Comparison of ENCODE assay signal across 27 mouse cellular contexts in the genomic region with DNA sequence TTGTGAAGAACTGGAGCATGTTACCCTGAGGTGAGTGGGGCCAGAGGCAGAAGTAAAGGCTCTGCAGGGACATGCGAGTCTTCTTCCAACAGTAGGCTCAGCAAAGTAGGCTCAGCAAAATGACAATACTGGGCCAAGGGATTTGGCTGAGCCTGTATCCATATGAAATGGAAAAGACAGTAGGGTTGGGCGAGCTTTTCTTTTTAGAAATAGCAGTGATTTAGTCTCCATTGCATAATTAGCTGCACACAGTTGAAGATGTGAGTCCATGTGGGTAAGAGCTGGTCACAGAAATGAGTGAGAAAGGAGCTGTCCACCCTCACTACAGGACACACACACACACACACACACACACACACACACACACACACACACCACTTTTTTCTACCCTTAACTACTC.
DNase-seq lines count a peak whose midpoint lies in the region; ATAC-seq and TF ChIP-seq lines count a peak whose summit lies in the region.
"Had no signal": no experiment of that assay in that cellular context is flagged by ENCODE, and none has a peak within 500 bp of the region (broad histone marks: within the 10 kb centered on the region; RNA-seq: fewer than 3 reads in every experiment).

No protein-coding gene starts in this region.

- H3K9ac ChIP-seq in forebrain, embryonic 13.5 days, result no peak overlapping the region
- H3K9ac ChIP-seq in forebrain, embryonic 16.5 days (replicated peaks; ENCODE audit: low read depth, low read length), result no peak overlapping the region
- H3K9ac ChIP-seq in midbrain, postnatal 0 days (replicated peaks; ENCODE audit: low read length, poor library complexity, severe bottlenecking), result no peak overlapping the region
- H3K9ac ChIP-seq in midbrain, embryonic 16.5 days (ENCODE audit: low read depth, low read length), result no peak overlapping the region
- no peak overlapping the region for H3K9ac ChIP-seq in hindbrain, embryonic 11.5 days (ENCODE audit: low read depth, low read length)
- H3K9ac ChIP-seq: embryonic facial prominence, embryonic 12.5 days; embryonic facial prominence, embryonic 15.5 days; heart, embryonic 12.5 days; heart, embryonic 15.5 days; hindbrain, embryonic 14.5 days had no signal

- WGBS in forebrain, embryonic 13.5 days, result 72% methylated on average over 2 of the region's 2 CpGs
- WGBS in forebrain, embryonic 16.5 days, result 49% methylated on average over 2 of the region's 2 CpGs
- WGBS in midbrain, postnatal 0 days, result 81% methylated on average over 2 of the region's 2 CpGs
- 72% methylated on average over 2 of the region's 2 CpGs for WGBS in midbrain, embryonic 16.5 days
- 66% methylated on average over 2 of the region's 2 CpGs for WGBS in hindbrain, embryonic 11.5 days

- H3K9me3 ChIP-seq in forebrain, embryonic 13.5 days (replicated peaks), result no peaks in the 10 kb centered on the region
- no peaks in the 10 kb centered on the region for H3K9me3 ChIP-seq in forebrain, embryonic 16.5 days (ENCODE audit: control insufficient read depth, low read length)
- no peaks in the 10 kb centered on the region for H3K9me3 ChIP-seq in midbrain, postnatal 0 days (ENCODE audit: low read length)
- no peaks in the 10 kb centered on the region for H3K9me3 ChIP-seq in midbrain, embryonic 16.5 days (replicated peaks; ENCODE audit: control insufficient read depth, low read length, poor library complexity, severe bottlenecking)
- H3K9me3 ChIP-seq in hindbrain, embryonic 11.5 days (ENCODE audit: control insufficient read depth, low read length), result no peaks in the 10 kb centered on the region
- H3K9me3 ChIP-seq: embryonic facial prominence, embryonic 12.5 days; embryonic facial prominence, embryonic 15.5 days; heart, embryonic 12.5 days; heart, embryonic 15.5 days; hindbrain, embryonic 10.5 days had no signal

- H3K4me1 ChIP-seq in forebrain, embryonic 13.5 days, result peaks cover 72% of the 10 kb centered on the region
- H3K4me1 ChIP-seq in forebrain, embryonic 16.5 days (replicated peaks; ENCODE audit: control insufficient read depth, insufficient read depth, low read length), result peaks cover 54% of the 10 kb centered on the region
- H3K4me1 ChIP-seq in midbrain, postnatal 0 days (ENCODE audit: insufficient read depth, low read length), result no peaks in the 10 kb centered on the region
- H3K4me1 ChIP-seq in midbrain, embryonic 16.5 days (ENCODE audit: control insufficient read depth, insufficient read depth, low read length), result peaks cover 16% of the 10 kb centered on the region
- peaks cover 3% of the 10 kb centered on the region for H3K4me1 ChIP-seq in hindbrain, embryonic 11.5 days (replicated peaks; ENCODE audit: control insufficient read depth, insufficient read depth, low read length)

- no peak overlapping the region for H3K27ac ChIP-seq in forebrain, embryonic 13.5 days
- H3K27ac ChIP-seq in forebrain, embryonic 16.5 days (ENCODE audit: low read length), result no peak overlapping the region
- H3K27ac ChIP-seq in midbrain, postnatal 0 days (ENCODE audit: low read depth, low read length), result no peak overlapping the region
- no peak overlapping the region for H3K27ac ChIP-seq in midbrain, embryonic 16.5 days (ENCODE audit: low read length)
- H3K27ac ChIP-seq in hindbrain, embryonic 11.5 days (ENCODE audit: low read depth, low read length), result no peak overlapping the region
- H3K27ac ChIP-seq: embryonic facial prominence, embryonic 12.5 days; embryonic facial prominence, embryonic 15.5 days; heart, embryonic 15.5 days; hindbrain, embryonic 10.5 days; hindbrain, embryonic 14.5 days; hindbrain, postnatal 0 days had no signal

- no peak for TF ChIP-seq CTCF in midbrain, postnatal 0 days (IDR thresholded peaks at IDR 0.05)

- DNase-seq in frontal cortex, postnatal 25 days (ENCODE audit: low spot score in 2 of 2), result no peak
- peak; percentile 24 for DNase-seq in midbrain, postnatal 0 days (ENCODE audit: low spot score)
- DNase-seq in hindbrain, embryonic 11.5 days (ENCODE audit: low spot score), result no peak
- DNase-seq: adrenal gland, adult 2 months; adrenal gland, postnatal 14 days; B cell, adult 2 months; cerebellum, adult 8-10 months; gastrocnemius, postnatal 25 days; heart, adult 18-20 months; heart, postnatal 10 days; heart, postnatal 36 days; kidney, adult 18-20 months had no signal

- H3K27me3 ChIP-seq in forebrain, embryonic 13.5 days, result no peaks in the 10 kb centered on the region
- no peaks in the 10 kb centered on the region for H3K27me3 ChIP-seq in forebrain, embryonic 16.5 days (replicated peaks; ENCODE audit: control insufficient read depth, insufficient read depth, low read length)
- no peaks in the 10 kb centered on the region for H3K27me3 ChIP-seq in midbrain, postnatal 0 days (ENCODE audit: insufficient read depth, low read length)
- H3K27me3 ChIP-seq in midbrain, embryonic 16.5 days (ENCODE audit: control insufficient read depth, insufficient read depth, low read depth, low read length), result no peaks in the 10 kb centered on the region
- H3K27me3 ChIP-seq in hindbrain, embryonic 11.5 days (ENCODE audit: control insufficient read depth, insufficient read depth, low read length), result no peaks in the 10 kb centered on the region
- H3K27me3 ChIP-seq: CH12.LX; embryonic facial prominence, embryonic 12.5 days; embryonic facial prominence, embryonic 15.5 days; heart, embryonic 12.5 days; heart, embryonic 15.5 days had no signal

- no peak overlapping the region for H3K4me3 ChIP-seq in forebrain, embryonic 13.5 days
- H3K4me3 ChIP-seq in forebrain, embryonic 16.5 days (replicated peaks; ENCODE audit: low read length), result no peak overlapping the region
- H3K4me3 ChIP-seq in midbrain, postnatal 0 days (ENCODE audit: low read depth, low read length), result no peak overlapping the region
- H3K4me3 ChIP-seq in midbrain, embryonic 16.5 days (ENCODE audit: low read depth, low read length), result no peak overlapping the region
- no peak overlapping the region for H3K4me3 ChIP-seq in hindbrain, embryonic 11.5 days (ENCODE audit: low read depth, low read length)
- H3K4me3 ChIP-seq: embryonic facial prominence, embryonic 12.5 days; embryonic facial prominence, embryonic 15.5 days; heart, embryonic 12.5 days; heart, embryonic 15.5 days; hindbrain, embryonic 10.5 days had no signal

- no peak overlapping the region for H3K4me2 ChIP-seq in forebrain, embryonic 13.5 days
- H3K4me2 ChIP-seq in forebrain, embryonic 16.5 days (ENCODE audit: low read length), result no peak overlapping the region
- no peak overlapping the region for H3K4me2 ChIP-seq in midbrain, postnatal 0 days (ENCODE audit: low read depth, low read length, poor library complexity, severe bottlenecking)
- no peak overlapping the region for H3K4me2 ChIP-seq in midbrain, embryonic 16.5 days (ENCODE audit: low read length)
- H3K4me2 ChIP-seq in hindbrain, embryonic 11.5 days (replicated peaks; ENCODE audit: low read depth, low read length), result no peak overlapping the region
- H3K4me2 ChIP-seq: embryonic facial prominence, embryonic 12.5 days; embryonic facial prominence, embryonic 15.5 days; heart, embryonic 12.5 days; heart, embryonic 15.5 days; hindbrain, embryonic 14.5 days had no signal

- 0 out of 2 replicates have a peak, but pooled peaks have one; percentile 13 for ATAC-seq in forebrain, embryonic 13.5 days
- no peak for ATAC-seq in forebrain, embryonic 16.5 days
- ATAC-seq in frontal cortex, adult (ENCODE audit: low TSS enrichment), result peak; percentile 44
- no peak for ATAC-seq in midbrain, postnatal 0 days (ENCODE audit: low FRiP score)
- ATAC-seq in midbrain, embryonic 16.5 days, result no peak
- no peak for ATAC-seq in hindbrain, embryonic 11.5 days (ENCODE audit: low FRiP score)
- ATAC-seq: inflammation-experienced regulatory T-cells, adult 6 months; intestine, embryonic 16.5 days had no signal

- no peaks in the 10 kb centered on the region for H3K36me3 ChIP-seq in forebrain, embryonic 13.5 days (ENCODE audit: poor library complexity, severe bottlenecking)
- no peaks in the 10 kb centered on the region for H3K36me3 ChIP-seq in forebrain, embryonic 16.5 days (ENCODE audit: control insufficient read depth, insufficient read depth)
- no peaks in the 10 kb centered on the region for H3K36me3 ChIP-seq in midbrain, postnatal 0 days (ENCODE audit: insufficient read depth, low read length)
- H3K36me3 ChIP-seq in midbrain, embryonic 16.5 days (ENCODE audit: control insufficient read depth, insufficient read depth, low read length), result no peaks in the 10 kb centered on the region
- no peaks in the 10 kb centered on the region for H3K36me3 ChIP-seq in hindbrain, embryonic 11.5 days (ENCODE audit: control insufficient read depth, insufficient read depth, low read length)
- H3K36me3 ChIP-seq: embryonic facial prominence, embryonic 12.5 days; embryonic facial prominence, embryonic 15.5 days; G1E; heart, embryonic 12.5 days; heart, embryonic 15.5 days had no signal

Comparison
In these comparisons a context has a peak if more than half of its experiments do, and no peak if none do; other contexts are left out.
1. ATAC-seq: peak in forebrain, embryonic 13.5 days (single experiment) and frontal cortex, adult (single experiment); none in forebrain, embryonic 16.5 days (single experiment), midbrain, postnatal 0 days (single experiment), midbrain, embryonic 16.5 days (single experiment) and hindbrain, embryonic 11.5 days (single experiment).